Mouse (Mus musculus) adrenal gland (tissue): ENCODE data around the gene Mmp11.
"Not testable (repeated sequence)": the region's sequence is repeated elsewhere in the genome, so short reads cannot be mapped to it uniquely, and the experiment has no call there.

ENCODE experiments used
- intact Hi-C: fragments of 180-260 bp; cut with DNase I; formaldehyde crosslinking; loops from one replicate; pipeline ENCODE4 v1.15.1; 2025

Mmp11 gene

DNA sequence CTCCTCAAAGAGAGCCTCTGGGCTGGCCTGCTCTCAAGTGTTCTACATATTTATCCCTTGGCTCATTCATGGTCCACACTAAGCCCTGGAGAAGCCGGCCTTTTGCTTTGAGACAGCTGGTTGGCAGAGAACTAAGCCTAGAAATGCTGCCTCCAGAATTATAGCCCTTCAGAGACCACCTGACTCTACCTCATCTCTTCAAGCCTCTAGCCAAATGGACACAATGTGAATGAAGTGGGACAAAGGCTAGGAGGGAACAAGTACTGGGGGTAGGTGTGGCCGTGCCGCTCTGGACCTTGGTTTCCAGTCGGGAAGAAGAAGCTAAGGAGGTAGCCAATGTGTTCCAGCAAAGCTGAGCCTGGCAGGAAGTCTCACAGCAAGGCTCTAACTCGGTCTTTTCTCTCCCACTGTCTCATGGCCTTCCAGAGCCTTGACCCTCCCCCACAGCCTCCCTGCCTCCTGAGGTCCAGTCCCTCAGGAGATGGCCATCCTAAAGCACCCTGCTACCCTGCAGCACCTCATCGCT lies 38.2 kb downstream of the Mmp11 start:
- intact Hi-C loops, result no loop called here

GRCm38 (mm10) chr10:75897373-75897772 lies 38.9 kb downstream of the Mmp11 start:
- intact Hi-C loops, result loop anchor here (2.0 kb wide), 1 partner anchor 53 kb away; no protein-coding TSS in a partner anchor

- intact Hi-C loops, result loop anchor here (2.0 kb wide), 1 partner anchor 55 kb away; no protein-coding TSS in a partner anchor
Observed at GRCm38 (mm10) chr10:75896208-75896607, 40.1 kb downstream of the Mmp11 start.

GRCm38 (mm10) chr10:75895730-75896129 lies 40.6 kb downstream of the Mmp11 start:
- intact Hi-C loops, result loop anchor here (2.0 kb wide), 1 partner anchor 55 kb away; no protein-coding TSS in a partner anchor

DNA sequence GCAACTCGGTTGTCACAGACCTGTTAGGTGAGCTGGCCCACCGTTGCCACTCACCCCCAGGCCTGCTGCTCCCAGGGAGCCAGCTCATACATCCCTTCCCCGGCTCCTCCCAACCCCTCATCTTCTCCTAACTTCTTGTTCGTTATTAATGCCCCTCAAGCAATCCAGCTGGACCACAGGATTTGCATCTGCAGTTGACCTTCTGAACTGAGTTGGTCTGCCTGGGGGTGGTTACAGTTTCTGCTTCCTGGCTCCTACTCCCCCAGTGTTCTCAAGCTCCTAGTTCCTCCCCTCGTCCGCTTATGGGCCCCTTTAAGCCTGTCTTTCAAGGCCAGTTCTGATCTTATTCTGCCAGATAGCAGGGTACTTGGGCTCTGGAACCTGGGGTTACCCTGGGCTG lies 41.7 kb downstream of the Mmp11 start:
- intact Hi-C loops, result no loop called here

DNA sequence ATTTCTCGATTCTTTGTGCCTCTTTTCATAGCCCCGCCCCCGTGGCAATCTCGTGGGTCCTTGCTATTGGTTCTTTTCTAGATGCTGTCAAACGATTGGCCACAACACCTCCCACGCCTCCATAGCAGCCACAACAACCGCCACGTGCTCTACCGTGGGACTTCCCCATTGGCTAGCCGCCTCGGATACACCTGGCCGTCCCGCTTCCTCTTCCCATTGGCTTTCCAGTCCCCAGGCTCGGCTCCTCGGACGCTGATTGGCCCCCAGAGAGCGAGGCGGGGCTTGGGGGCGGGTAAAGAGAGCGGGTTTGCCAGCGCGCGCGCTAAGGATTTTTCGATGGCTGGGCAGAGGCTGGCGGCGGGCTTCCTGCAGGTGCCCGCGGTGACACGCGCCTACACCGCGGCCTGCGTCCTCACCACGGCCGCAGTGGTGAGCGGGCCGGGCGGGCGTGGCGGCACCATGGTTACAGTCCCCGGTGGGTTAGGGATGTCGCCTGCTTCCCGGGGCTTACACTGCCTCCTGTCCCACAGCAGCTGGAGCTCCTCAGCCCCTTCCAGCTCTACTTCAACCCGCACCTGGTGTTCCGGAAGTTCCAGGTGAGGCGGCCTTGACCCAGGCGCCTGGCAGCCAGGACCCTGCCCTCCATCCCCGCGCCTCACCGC lies 43.1 kb downstream of the Mmp11 start, which contains the start of gene Derl3:
TSS of gene Derl3 (plus strand) at position 325 of the 662 bp plus-strand sequence.
- intact Hi-C loops, result no loop called here

DNA sequence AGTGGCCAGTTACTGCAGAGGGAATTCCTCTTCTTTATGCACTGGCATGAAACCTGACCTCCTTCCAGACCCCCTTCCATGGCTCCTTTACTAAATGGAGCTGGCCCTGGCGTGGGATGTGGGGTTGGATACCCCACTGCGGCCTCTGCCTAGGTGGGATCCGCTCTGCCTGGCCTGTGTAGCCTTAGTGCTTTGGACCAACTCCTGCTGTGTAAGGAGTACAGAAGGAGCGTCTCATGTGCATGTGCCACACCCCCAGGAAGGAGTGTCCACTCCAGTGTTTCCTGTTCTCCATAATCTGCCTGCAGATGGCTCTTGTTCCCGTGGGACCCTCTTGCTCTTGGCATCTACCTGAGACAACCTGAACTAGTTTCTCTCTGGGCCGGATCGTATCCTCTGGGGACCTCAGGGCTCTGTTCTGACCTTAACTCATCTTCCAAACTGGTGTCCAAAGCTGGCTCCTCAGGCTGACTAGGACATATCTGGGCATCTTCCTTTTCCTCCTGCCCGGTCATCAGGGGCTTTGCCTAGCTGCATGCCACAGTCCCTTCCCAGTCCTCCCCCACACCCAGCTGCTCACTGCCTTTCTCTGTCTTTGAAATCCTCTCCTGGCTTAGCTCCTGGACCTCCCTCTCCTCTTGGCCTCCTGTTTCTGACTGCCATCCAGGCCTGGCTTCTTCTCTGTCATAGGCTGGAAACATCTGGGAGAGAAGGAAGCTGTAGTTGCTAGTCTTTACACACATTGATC lies 46.7 kb downstream of the Mmp11 start:
- intact Hi-C loops, result no loop called here

DNA sequence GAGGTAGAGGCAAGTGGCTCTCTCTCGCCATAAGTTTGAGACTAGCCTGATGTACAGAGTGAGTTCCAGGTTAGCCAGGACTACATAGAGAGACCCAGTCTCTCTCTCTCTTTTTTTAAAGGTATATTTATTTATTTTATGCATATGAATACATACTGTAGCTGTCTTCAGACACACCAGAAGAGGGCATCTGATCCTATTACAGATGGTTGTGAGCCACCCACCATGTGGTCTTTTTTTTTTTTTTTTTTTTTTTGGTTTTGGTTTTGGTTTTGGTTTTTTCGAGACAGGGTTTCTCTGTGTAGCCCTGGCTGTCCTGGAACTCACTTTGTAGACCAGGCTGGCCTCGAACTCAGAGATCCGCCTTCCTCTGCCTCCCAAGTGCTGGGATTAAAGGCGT lies 48.8 kb downstream of the Mmp11 start:
- intact Hi-C loops, result not testable (repeated sequence)

GRCm38 (mm10) chr10:75884742-75885141 lies 51.6 kb downstream of the Mmp11 start:
- intact Hi-C loops, result loop anchor here (5.0 kb wide), 1 partner anchor 68 kb away; the partner anchor contains the start of gene Gm5134

GRCm38 (mm10) chr10:75883232-75883552 lies 53.1 kb downstream of the Mmp11 start:
- intact Hi-C loops, result loop anchor here (5.0 kb wide), 1 partner anchor 69 kb away; the partner anchor contains the start of gene Gm5134

DNA sequence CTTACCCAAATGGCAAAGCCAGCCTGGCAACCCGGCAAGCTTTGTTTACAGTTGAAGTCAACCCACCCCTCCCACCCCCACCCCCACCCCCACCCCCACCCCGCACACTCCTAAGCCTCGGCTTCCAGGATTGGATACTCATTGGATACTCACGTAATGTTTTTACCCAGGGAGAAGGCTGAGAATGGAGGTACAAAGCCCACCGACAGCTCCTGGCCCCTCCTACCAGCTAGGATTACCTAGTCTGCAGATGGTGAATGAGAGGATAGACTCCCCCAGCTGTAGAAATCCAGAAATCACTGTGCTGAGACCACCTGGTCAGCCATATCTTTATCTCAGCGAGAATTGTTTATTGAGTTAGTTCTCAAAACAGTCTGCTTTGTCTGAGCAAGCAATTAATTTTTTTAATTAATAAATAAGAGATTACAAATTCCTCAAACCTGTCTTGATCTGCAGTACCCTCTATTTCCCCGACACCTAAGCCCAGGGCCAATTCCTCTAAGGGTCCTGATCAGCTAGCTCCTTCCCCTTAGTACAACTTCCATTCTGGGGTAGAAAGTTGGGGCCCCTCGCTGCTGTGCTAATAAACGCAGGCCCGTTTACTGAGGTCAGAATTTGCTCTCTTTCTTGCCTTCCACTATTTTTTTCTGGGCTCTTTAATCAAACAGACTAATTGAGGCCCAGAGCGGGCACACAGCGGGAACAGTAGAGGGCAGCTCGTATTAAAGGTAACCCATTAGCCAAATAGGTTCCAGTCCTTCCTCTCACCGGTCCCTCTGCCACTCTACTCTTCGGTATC lies 53.7 kb downstream of the Mmp11 start:
- intact Hi-C loops, result loop anchor here (5.0 kb wide), 1 partner anchor 70 kb away; the partner anchor contains the start of gene Gm5134

DNA sequence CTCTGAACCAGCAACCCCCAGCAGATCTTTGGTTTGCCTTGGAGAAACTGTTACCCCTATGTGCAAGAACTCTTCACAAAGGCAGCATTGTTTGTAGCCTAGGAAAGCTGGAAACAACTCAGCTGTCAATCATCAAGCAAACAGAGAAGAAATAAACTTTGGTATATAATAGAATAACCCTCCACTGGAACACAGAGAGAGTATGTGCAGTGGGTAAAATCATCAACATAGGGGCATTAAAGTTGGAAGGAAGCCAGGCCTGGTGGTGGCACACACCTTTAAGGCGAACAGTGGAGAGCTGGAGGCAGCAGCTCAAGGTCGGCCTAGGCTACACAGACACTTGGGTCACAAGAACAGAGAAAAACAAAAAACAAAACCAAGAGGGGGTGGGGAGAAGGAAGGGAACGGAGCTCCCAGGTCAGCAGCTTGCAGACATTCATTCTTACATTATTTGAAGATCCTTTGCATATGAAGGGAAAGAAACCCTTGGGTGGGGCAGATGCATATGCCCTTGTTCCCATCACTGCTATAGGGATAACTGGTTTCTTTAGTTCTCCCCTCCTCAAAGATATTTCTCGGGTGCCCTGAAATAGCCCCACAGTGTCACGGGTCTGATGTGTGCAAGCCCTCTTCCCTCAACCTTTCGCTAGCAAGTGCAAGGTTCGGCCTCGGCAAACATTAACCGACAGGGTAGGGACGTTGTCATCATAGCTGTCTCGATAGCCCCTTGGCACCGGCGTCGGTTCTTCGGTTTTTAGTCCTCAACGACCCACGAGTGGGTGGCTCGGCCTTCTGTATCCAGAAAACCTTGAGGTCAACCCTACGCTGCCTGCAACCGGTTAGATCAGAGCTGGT lies 54.5 kb downstream of the Mmp11 start:
- intact Hi-C loops, result loop anchor here (5.0 kb wide), 1 partner anchor 70 kb away; the partner anchor contains the start of gene Gm5134

DNA sequence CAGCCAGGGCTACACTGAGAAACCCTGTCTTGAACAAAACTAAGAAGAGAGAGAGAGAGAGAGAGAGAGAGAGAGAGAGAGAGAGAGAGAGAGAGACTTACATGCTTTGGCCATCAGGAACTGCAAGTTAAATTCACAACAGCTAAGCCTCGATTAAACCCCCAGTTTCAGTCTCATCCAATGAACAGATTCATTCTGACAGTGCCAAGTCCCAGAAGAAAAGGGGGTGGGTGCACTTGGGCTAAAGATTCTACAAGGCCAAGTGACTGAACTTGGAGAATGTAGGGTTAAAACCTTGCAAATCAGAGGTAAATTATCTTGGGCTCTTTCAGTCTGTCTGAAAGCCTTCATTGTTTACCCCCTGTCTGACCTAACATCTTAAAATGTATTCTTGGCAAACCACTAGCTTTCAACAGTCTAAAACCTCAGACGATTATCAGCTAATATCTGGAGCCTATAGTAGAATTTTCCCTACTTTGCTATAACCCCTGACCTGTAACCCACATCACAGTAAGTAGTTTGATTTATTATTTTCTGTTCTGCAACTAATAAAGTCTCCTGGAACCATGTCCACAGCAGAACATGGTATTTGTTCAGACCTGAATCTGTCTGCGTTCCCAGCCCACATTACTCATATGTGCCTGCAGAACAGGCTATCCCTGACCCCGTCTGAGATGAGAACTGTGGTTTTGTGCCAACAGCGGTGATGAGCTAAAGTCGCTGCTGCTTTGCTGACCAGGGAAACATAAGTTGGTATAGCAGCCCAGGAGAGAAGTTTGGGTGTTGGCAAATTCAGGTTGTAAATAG lies 55.3 kb downstream of the Mmp11 start:
- intact Hi-C loops, result loop anchor here (5.0 kb wide), 1 partner anchor 71 kb away; the partner anchor contains the start of gene Gm5134

- intact Hi-C loops, result loop anchor here (5.0 kb wide), 1 partner anchor 72 kb away; the partner anchor contains the start of gene Gm5134
Observed at GRCm38 (mm10) chr10:75880351-75880750, 55.9 kb downstream of the Mmp11 start.

- intact Hi-C loops, result no loop called here
Observed at GRCm38 (mm10) chr10:75878836-75879235, 57.5 kb downstream of the Mmp11 start.

DNA sequence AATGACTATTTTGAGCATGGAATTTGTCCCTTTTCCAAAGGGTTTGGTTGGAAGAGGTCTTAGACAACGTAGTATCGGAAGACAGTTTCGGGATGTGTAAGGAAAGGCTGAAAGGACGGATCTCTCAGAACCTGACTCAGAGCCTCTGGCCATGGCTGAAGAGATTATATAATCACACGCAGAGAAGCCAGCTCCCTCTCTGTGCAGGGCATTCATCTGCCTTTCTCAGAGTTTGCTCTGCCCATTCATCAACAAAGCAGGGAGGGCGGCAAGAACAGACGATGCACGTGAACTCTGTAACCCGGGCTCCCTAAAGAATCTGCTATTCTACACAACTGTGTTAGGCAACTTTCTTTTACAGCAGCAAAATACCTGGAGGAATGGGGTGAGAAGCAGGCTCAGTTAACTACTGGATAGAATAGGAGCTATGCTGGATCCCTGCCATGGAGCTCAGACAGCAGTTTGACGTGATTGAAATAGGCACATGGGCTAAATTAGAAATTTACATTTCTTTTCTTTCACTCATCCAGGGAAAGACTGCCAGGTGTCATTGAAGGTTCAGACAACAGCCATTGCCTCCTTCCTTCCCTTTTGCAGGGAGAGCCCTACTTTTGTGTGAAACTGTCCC lies 62.6 kb downstream of the Mmp11 start:
- intact Hi-C loops, result no loop called here
